Mouse (Mus musculus) gastrocnemius, adult 2 months (tissue): Measurements from ENCODE around the gene Chka. TPM values are rescaled to one million over a fixed set of nuclear protein-coding genes. Genes with fewer than 3 reads are reported as not detected.

Source experiments
- DNase-seq: peaks from one replicate; pipeline ENCODE4 v3.0.0; 2022
- H3K27ac ChIP-seq: fragments of 200-600 bp; 2 replicates; pipeline ENCODE4 v1.8.1; 2022; ENCODE audit warnings: mild to moderate bottlenecking
- H3K4me3 ChIP-seq: fragments of 200-600 bp; 2 replicates; pipeline ENCODE4 v1.8.1; 2022; ENCODE audit warnings: mild to moderate bottlenecking, moderate library complexity
- CTCF ChIP-seq: fragments of 200-600 bp; IDR thresholded peaks from 2 replicates; pipeline ENCODE4 v1.8.1; 2022; ENCODE audit warnings: antibody characterized with exemption, mild to moderate bottlenecking, moderate library complexity
- intact Hi-C: fragments of 180-260 bp; cut with DNase I; formaldehyde crosslinking; loops from one replicate; pipeline ENCODE4 v1.15.1; 2025
- total RNA-seq, 2 experiments: library from RNA; stranded (reverse); gene quantifications; 2 replicates each; pipeline ENCODE4 v1.2.3; 2021

Chka gene
- total RNA-seq, 2 experiments from 2014 or later, result 1.8 to 5.4 TPM

- DNase-seq, result peak; percentile 14
- no peak overlapping the region for H3K4me3 ChIP-seq
- TF ChIP-seq CTCF, result no peak
- intact Hi-C loops, result no loop called here
- peak overlapping the region; percentile 81; the same call in 1 of the 2 replicates for H3K27ac ChIP-seq
Measured at GRCm38 (mm10) chr19:3903648-3904362, 52.2 kb downstream of the Chka start.

GRCm38 (mm10) chr19:3904363-3904675 is 52.7 kb downstream of the Chka start:
- DNase-seq, result peak; percentile 20
- no peak for TF ChIP-seq CTCF
- Histone ChIP-seq H3K4me3 (peak overlapping the region; percentile 73), H3K27ac (peak overlapping the region; percentile 81)
- intact Hi-C loops, result no loop called here

DNA sequence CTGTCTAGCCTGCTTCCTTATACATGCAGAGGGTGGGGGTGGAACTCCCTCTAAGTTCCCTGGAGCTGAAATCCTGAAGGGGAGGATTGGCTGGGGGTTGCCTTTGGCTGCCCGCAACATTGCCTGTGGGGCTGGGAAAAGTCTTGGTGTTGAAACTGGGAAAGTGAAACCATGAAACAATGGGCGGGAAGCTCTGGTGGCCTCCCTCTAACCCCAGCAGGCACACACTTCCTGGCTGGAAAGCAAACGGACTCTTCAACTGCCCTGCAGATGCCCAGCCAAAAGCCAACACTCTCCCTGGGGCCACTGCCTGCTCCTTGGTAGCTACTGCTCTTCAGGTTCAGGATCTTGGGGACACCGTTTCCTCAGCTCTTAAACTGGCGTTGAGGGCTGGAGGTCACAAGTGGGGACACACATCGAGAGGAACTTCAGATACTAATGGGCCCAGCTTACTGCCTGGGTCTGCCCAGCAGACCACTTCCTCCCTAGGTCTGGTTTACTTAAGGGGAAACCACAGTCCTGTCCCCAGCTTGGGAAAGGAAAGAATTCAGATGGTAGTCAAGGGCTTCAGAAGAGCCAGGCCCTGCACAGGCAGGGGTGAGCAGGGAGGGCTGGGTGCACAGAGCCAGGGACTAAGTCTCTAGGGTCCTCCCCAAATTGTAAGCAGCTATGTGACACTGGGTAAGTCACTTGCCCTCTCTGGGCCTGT is 53.8 kb downstream of the Chka start:
- peak overlapping the region; percentile 73 for H3K4me3 ChIP-seq
- DNase-seq, result peak; percentile 57
- TF ChIP-seq CTCF, result no peak
- H3K27ac ChIP-seq, result peak overlapping the region; percentile 81
- intact Hi-C loops, result no loop called here

GRCm38 (mm10) chr19:3906326-3906725 is 54.8 kb downstream of the Chka start:
- H3K4me3 ChIP-seq, result peak overlapping the region; percentile 73
- intact Hi-C loops, result no loop called here
- peak overlapping the region; percentile 81 for H3K27ac ChIP-seq
- peak; percentile 24 for DNase-seq
- TF ChIP-seq CTCF, result no peak

- Histone ChIP-seq H3K4me3 (peak within 1 kb of the TSS; percentile 73), H3K27ac (peak within 1 kb of the TSS; percentile 81)
- TF ChIP-seq CTCF, result no peak
- intact Hi-C loops, result no loop called here
- DNase-seq, result peak; percentile 86
Measured at GRCm38 (mm10) chr19:3906795-3907786, 55.5 kb downstream of the Chka start, which contains the start of gene Tcirg1. Tcirg1 (minus strand) TSS chr19:3907133.

DNA sequence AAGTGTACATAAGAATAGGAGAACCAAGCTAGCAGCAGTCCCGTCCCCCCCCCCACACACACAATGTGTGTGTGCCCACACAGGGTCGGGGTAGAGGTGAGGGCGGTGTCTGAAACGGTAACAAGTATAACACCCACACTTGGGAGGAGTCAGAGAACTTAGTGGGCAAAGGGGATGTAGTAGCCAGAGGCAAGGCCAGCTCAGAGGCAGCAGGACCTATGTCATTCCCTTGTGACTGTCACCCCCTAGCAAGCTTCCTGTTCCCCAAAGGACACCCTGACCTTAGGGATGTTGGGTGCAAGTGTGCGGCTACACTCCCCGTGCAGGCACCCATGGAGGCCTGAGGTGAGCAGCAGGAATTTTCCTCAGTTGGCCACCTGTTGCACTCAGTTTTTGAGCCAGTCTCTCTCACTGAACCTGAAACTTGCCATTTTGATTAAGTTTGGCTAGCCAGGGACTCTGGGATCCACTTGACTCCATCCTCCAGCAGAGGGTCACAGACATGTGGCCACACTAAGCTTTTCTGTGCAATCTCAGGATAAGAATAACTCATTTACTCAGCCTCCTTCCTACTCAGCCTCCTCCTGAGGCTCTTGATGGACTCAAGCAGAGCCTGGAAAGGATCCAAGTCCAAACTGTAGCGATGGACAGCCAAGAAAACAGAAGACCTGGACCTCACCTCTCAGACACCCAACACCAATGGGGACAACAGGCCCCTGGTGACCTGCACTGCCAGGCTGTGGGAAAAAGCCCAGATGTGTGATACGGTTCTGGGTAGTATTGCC is 56.5 kb downstream of the Chka start:
- H3K4me3 ChIP-seq, result peak overlapping the region; percentile 73
- DNase-seq, result peak; percentile 15
- intact Hi-C loops, result no loop called here
- no peak for TF ChIP-seq CTCF
- H3K27ac ChIP-seq, result peak overlapping the region; percentile 81; the same call in 1 of the 2 replicates

DNA sequence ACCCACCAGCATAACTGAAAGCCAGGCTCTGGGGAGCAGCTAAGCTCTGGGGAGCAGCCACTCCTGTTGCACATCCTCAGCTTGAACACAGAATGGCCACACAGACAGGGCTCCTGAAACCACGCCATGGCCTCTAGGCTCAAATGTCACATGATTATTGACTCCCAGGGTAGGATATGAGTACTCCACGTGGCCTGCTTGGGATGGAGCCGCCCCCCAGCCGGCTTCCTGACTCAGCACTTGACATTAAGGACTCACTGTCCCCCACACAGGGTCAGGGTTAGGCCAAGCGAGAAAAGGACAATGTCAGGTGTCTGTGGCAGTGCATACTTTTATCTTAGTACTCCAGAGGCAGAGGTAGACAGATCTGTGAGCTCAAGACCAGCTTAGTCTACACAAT is 58.6 kb downstream of the Chka start:
- Histone ChIP-seq H3K4me3 (no peak overlapping the region), H3K27ac (no peak overlapping the region)
- intact Hi-C loops, result loop anchor here (5.0 kb wide), 2 partner anchors 58 to 138 kb away; partner anchors contain the start of gene Chka
- DNase-seq, result no peak
- no peak for TF ChIP-seq CTCF

GRCm38 (mm10) chr19:3912337-3913204 is 61.0 kb downstream of the Chka start, which contains the start of gene Ndufs8:
Ndufs8 (minus strand) TSS chr19:3912774.
- H3K4me3 ChIP-seq, result peak within 1 kb of the TSS; percentile 78
- H3K27ac ChIP-seq, result peak within 1 kb of the TSS; percentile 99
- intact Hi-C loops, result loop anchor here (5.0 kb wide), 2 partner anchors 60 to 140 kb away; partner anchors contain the start of gene Chka
- DNase-seq, result peak; percentile 93
- no peak for TF ChIP-seq CTCF

GRCm38 (mm10) chr19:3913692-3914091 is 62.1 kb downstream of the Chka start:
- intact Hi-C loops, result loop anchor here (5.0 kb wide), 2 partner anchors 61 to 141 kb away; partner anchors contain the start of gene Chka
- Histone ChIP-seq H3K4me3 (peak overlapping the region; percentile 78), H3K27ac (peak overlapping the region; percentile 99)
- no peak for TF ChIP-seq CTCF
- no peak for DNase-seq

- intact Hi-C loops, result loop anchor here (5.0 kb wide), 2 partner anchors 62 to 142 kb away; partner anchors contain the start of gene Chka
- DNase-seq, result no peak
- Histone ChIP-seq H3K4me3 (no peak overlapping the region), H3K27ac (no peak overlapping the region)
- TF ChIP-seq CTCF, result no peak
Measured at GRCm38 (mm10) chr19:3914535-3914934, 63.0 kb downstream of the Chka start.
